Mouse (Mus musculus) hindbrain, embryonic 11.5 days (tissue): ENCODE data around the gene Fxyd6. TPM values are rescaled to one million over a fixed set of nuclear protein-coding genes. Genes with fewer than 3 reads are reported as not detected.
A peak's percentile ranks its signal among the peaks of the same experiment; 100 is the strongest.

ENCODE experiments used
- ATAC-seq: fragments of 200-750 bp; cut with Nextera tagmentation; 2 replicates; pipeline ENCODE4 v1.8.0; 2017; ENCODE audit warnings: mild to moderate bottlenecking, moderate TSS enrichment, moderate library complexity; ENCODE audit not compliant: low FRiP score
- DNase-seq: peaks from one replicate; pipeline ENCODE4 v3.0.0-alpha.2; 2015; ENCODE audit warnings: low spot score
- H3K27ac ChIP-seq: fragments of 300-500 bp; sonication (generic); 2 replicates; pipeline ENCODE4 v1.5.1; 2014; ENCODE audit warnings: mild to moderate bottlenecking, low read depth, low read length
- H3K27me3 ChIP-seq: fragments of 300-500 bp; sonication (generic); 2 replicates; pipeline ENCODE4 v1.6.1; 2014; ENCODE audit warnings: mild to moderate bottlenecking, low read length, moderate library complexity, mixed read lengths; ENCODE audit not compliant: control insufficient read depth, insufficient read depth
- H3K36me3 ChIP-seq: fragments of 300-500 bp; sonication (generic); 2 replicates; pipeline ENCODE4 v1.6.1; 2014; ENCODE audit warnings: mild to moderate bottlenecking, low read length, moderate library complexity, mixed read lengths; ENCODE audit not compliant: control insufficient read depth, insufficient read depth
- H3K4me1 ChIP-seq: fragments of 300-500 bp; sonication (generic); replicated peaks from 2 replicates; pipeline ENCODE4 v1.6.1; 2014; ENCODE audit warnings: low read length, mixed read lengths; ENCODE audit not compliant: control insufficient read depth, insufficient read depth
- H3K4me2 ChIP-seq: fragments of 300-500 bp; sonication (generic); replicated peaks from 2 replicates; pipeline ENCODE4 v1.6.1; 2014; ENCODE audit warnings: mild to moderate bottlenecking, low read depth, low read length
- H3K4me3 ChIP-seq: fragments of 300-500 bp; sonication (generic); 2 replicates; pipeline ENCODE4 v1.5.1; 2014; ENCODE audit warnings: low read depth, low read length
- H3K9ac ChIP-seq: fragments of 300-500 bp; sonication (generic); 2 replicates; pipeline ENCODE4 v1.6.1; 2014; ENCODE audit warnings: low read depth, low read length
- H3K9me3 ChIP-seq: fragments of 300-500 bp; sonication (generic); 2 replicates; pipeline ENCODE4 v1.6.1; 2016; ENCODE audit warnings: low read length; ENCODE audit not compliant: control insufficient read depth
- WGBS: fragments of 180-500 bp; shearing (Covaris S2); extraction: QIAGEN DNeasy Blood & Tissue Kit; methylation state at CpG from one replicate; pipeline ENCODE4 v1.1.7; 2014; 5-methylcytosine and 5-hydroxymethylcytosine counted together
- polyA plus RNA-seq: library from polyadenylated mRNA; unstranded; fragments of >200 nt; fragmentation: Nextera tagmentation; extraction: Ambion mirVana; gene quantifications from 2 replicates; pipeline ENCODE4 v1.2.1, GENCODE M21; 2014

Fxyd6 gene
- polyA plus RNA-seq, 1 experiment from 2014 or later, result 111 TPM

- Histone ChIP-seq H3K4me3 (no peak overlapping the region), H3K4me2 (no peak overlapping the region), H3K9ac (no peak overlapping the region), H3K27me3 (no peaks in the 10 kb centered on the region), H3K9me3 (no peaks in the 10 kb centered on the region), H3K27ac (no peak overlapping the region), H3K36me3 (no peaks in the 10 kb centered on the region), H3K4me1 (no peaks in the 10 kb centered on the region)
- 79% methylated on average over 1 of the region's 1 CpGs for WGBS
- ATAC-seq (no peak), DNase-seq (no peak)
Measured at GRCm38 (mm10) chr9:45398336-45398735, 28.4 kb downstream of the Fxyd6 start.

GRCm38 (mm10) chr9:45399434-45399833 is 29.4 kb downstream of the Fxyd6 start, which contains the start of gene Fxyd2:
Gene Fxyd2 (plus strand): TSS chr9:45399669.
- Histone ChIP-seq H3K4me3 (no peak within 1 kb of the TSS), H3K4me2 (no peak within 1 kb of the TSS), H3K27ac (no peak within 1 kb of the TSS), H3K4me1 (no peaks in the 10 kb centered on the region), H3K9ac (no peak within 1 kb of the TSS), H3K36me3 (no peaks in the 10 kb centered on the region), H3K9me3 (no peaks in the 10 kb centered on the region), H3K27me3 (no peaks in the 10 kb centered on the region)
- ATAC-seq (no peak), DNase-seq (no peak)
- WGBS, result 80% methylated on average over 4 of the region's 4 CpGs

- Histone ChIP-seq H3K9me3 (no peaks in the 10 kb centered on the region), H3K27ac (no peak overlapping the region), H3K4me2 (no peak overlapping the region), H3K36me3 (no peaks in the 10 kb centered on the region), H3K27me3 (no peaks in the 10 kb centered on the region), H3K4me1 (no peaks in the 10 kb centered on the region), H3K9ac (no peak overlapping the region), H3K4me3 (no peak overlapping the region)
- ATAC-seq (no peak), DNase-seq (no peak)
- WGBS, result 60% methylated on average over 4 of the region's 4 CpGs
Measured at GRCm38 (mm10) chr9:45401851-45402250, 31.9 kb downstream of the Fxyd6 start.

GRCm38 (mm10) chr9:45402957-45403356 is 33.0 kb downstream of the Fxyd6 start:
- H3K4me1 ChIP-seq, result no peaks in the 10 kb centered on the region
- DNase-seq (no peak), ATAC-seq (no peak)
- H3K4me2 ChIP-seq, result no peak overlapping the region
- H3K9me3 ChIP-seq, result no peaks in the 10 kb centered on the region
- no peak overlapping the region for H3K27ac ChIP-seq
- 53% methylated on average over 2 of the region's 2 CpGs for WGBS
- H3K4me3 ChIP-seq, result no peak overlapping the region
- no peak overlapping the region for H3K9ac ChIP-seq
- no peaks in the 10 kb centered on the region for H3K36me3 ChIP-seq
- no peaks in the 10 kb centered on the region for H3K27me3 ChIP-seq

- 69% methylated on average over 5 of the region's 5 CpGs for WGBS
- no peaks in the 10 kb centered on the region for H3K36me3 ChIP-seq
- H3K4me3 ChIP-seq, result no peak overlapping the region
- H3K9me3 ChIP-seq, result no peaks in the 10 kb centered on the region
- no peak for ATAC-seq
- H3K27me3 ChIP-seq, result no peaks in the 10 kb centered on the region; the same call in 1 of the 2 replicates
- H3K4me2 ChIP-seq, result no peak overlapping the region
- DNase-seq, result no peak
- H3K9ac ChIP-seq, result no peak overlapping the region
- no peak overlapping the region for H3K27ac ChIP-seq
- no peaks in the 10 kb centered on the region for H3K4me1 ChIP-seq
Measured at GRCm38 (mm10) chr9:45405694-45406093, 35.7 kb downstream of the Fxyd6 start.

GRCm38 (mm10) chr9:45406808-45407207 is 36.8 kb downstream of the Fxyd6 start:
- no peaks in the 10 kb centered on the region for H3K4me1 ChIP-seq
- no peaks in the 10 kb centered on the region for H3K9me3 ChIP-seq
- DNase-seq (no peak), ATAC-seq (no peak)
- H3K4me3 ChIP-seq, result no peak overlapping the region
- 84% methylated on average over 3 of the region's 3 CpGs for WGBS
- no peak overlapping the region for H3K4me2 ChIP-seq
- no peak overlapping the region for H3K27ac ChIP-seq
- H3K36me3 ChIP-seq, result no peaks in the 10 kb centered on the region
- no peak overlapping the region for H3K9ac ChIP-seq
- no peaks in the 10 kb centered on the region; the same call in 1 of the 2 replicates for H3K27me3 ChIP-seq

GRCm38 (mm10) chr9:45407706-45408675 is 38.0 kb downstream of the Fxyd6 start:
- Histone ChIP-seq H3K4me1 (no peaks in the 10 kb centered on the region), H3K27ac (no peak overlapping the region), H3K9ac (peak overlapping the region; percentile 31; the same call in 1 of the 2 replicates), H3K9me3 (no peaks in the 10 kb centered on the region), H3K4me3 (0 out of 2 replicates have a peak overlapping the region, but pooled peaks have one; percentile 4), H3K36me3 (no peaks in the 10 kb centered on the region), H3K27me3 (no peaks in the 10 kb centered on the region; the same call in 1 of the 2 replicates), H3K4me2 (peak overlapping the region; percentile 4)
- ATAC-seq (peak; percentile 67), DNase-seq (peak; percentile 90)
- 41% methylated on average over 33 of the region's 33 CpGs for WGBS

- H3K36me3 ChIP-seq, result no peaks in the 10 kb centered on the region
- ATAC-seq, result no peak
- no peak for DNase-seq
- H3K27ac ChIP-seq, result no peak overlapping the region
- H3K27me3 ChIP-seq, result no peaks in the 10 kb centered on the region; the same call in 1 of the 2 replicates
- H3K9me3 ChIP-seq, result no peaks in the 10 kb centered on the region
- H3K4me2 ChIP-seq, result no peak overlapping the region
- no peaks in the 10 kb centered on the region for H3K4me1 ChIP-seq
- no peak overlapping the region for H3K4me3 ChIP-seq
- H3K9ac ChIP-seq, result no peak overlapping the region
- 81% methylated on average over 5 of the region's 5 CpGs for WGBS
Measured at GRCm38 (mm10) chr9:45410193-45410592, 40.2 kb downstream of the Fxyd6 start.

- ATAC-seq, result no peak
- Histone ChIP-seq H3K9ac (no peak overlapping the region), H3K36me3 (no peaks in the 10 kb centered on the region), H3K9me3 (no peaks in the 10 kb centered on the region), H3K27me3 (no peaks in the 10 kb centered on the region; the same call in 1 of the 2 replicates), H3K4me2 (no peak overlapping the region), H3K4me3 (no peak overlapping the region), H3K27ac (no peak overlapping the region), H3K4me1 (no peaks in the 10 kb centered on the region)
- 82% methylated on average over 2 of the region's 2 CpGs for whole genome bisulfite sequencing
- DNase-seq, result no peak
Measured at GRCm38 (mm10) chr9:45410614-45411013, 40.6 kb downstream of the Fxyd6 start.
